Mouse (Mus musculus): ENCODE data around the gene Gm1527.
A peak's percentile ranks its signal among the peaks of the same experiment; 100 is the strongest.
"Not testable (repeated sequence)": the region's sequence is repeated elsewhere in the genome, so short reads cannot be mapped to it uniquely, and the experiment has no call there.

Gm1527 gene

DNA sequence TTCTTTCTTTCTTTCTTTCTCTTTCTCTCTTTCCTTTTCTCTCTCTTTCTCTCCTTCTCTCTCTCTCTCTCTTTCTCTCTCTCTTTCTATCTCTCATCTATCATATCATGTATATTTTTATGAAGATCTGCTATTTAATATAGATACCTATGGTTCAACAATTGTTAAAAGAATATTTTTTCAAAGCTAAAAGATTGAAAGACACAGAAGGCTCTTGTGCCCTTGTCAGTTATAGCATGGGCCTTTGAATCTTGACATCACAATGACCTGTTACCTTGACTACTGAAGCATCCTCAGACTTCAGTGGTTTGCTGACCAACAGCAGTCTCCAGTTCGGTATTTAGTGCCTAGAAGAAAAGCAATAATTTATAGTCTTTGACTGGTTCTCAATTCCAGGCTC, at the start of gene Gm1527:
TSS of gene Gm1527 (plus strand) at position 301 of the 400 bp plus-strand sequence.
- H3K4me3 ChIP-seq (replicated peaks; ENCODE audit: low read length) = no peak within 1 kb of the TSS
- TF ChIP-seq POU5F1 (IDR thresholded peaks at IDR 0.05; ENCODE audit: borderline replicate concordance, low read length) (no peak), NANOG (IDR thresholded peaks at IDR 0.05; ENCODE audit: borderline replicate concordance, low read length) (no peak), CTCF (conservative IDR thresholded peaks at IDR 0.05; ENCODE audit: low read length) (no peak)
- no peaks in the 10 kb centered on the region for H3K9me3 ChIP-seq (ENCODE audit: low read length)
- no peaks in the 10 kb centered on the region for H3K27me3 ChIP-seq (ENCODE audit: insufficient read depth, low read length)
- no peaks in the 10 kb centered on the region for H3K4me1 ChIP-seq (replicated peaks; ENCODE audit: low read depth, low read length)
- H3K36me3 ChIP-seq (ENCODE audit: insufficient read depth, low read length) = no peaks in the 10 kb centered on the region

DNA sequence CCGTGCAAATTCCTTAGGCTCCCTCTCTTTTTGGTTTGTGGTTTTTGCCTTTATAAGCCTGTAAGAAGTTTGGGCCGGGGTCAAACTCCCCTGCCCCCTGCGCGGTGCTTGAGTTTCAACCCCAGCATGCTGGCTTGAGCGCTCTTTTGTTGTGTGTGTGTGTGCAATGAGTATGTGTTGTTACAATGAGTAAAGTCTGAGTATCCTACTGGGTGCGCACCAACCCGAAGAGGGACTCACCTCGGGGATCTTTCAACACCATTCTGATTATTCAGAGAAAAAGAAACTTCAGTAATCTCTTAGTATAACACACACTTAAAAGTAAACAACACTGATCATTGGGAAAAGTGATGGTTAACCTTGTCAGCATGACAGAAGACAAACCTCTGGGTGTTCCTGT, 49.2 kb upstream of the Gm1527 start:
- TF ChIP-seq NANOG (IDR thresholded peaks at IDR 0.05; ENCODE audit: borderline replicate concordance, low read length) (no peak), CTCF (conservative IDR thresholded peaks at IDR 0.05; ENCODE audit: low read length) (no peak)
- Histone ChIP-seq H3K9me3 (ENCODE audit: low read length) (peaks cover 45% of the 10 kb centered on the region), H3K4me1 (replicated peaks; ENCODE audit: low read depth, low read length) (peaks cover 39% of the 10 kb centered on the region), H3K36me3 (ENCODE audit: insufficient read depth, low read length) (peaks cover 6% of the 10 kb centered on the region; the same call in 1 of the 2 replicates), H3K4me3 (replicated peaks; ENCODE audit: low read length) (0 out of 2 replicates have a peak overlapping the region, but pooled peaks have one; percentile 4), H3K27me3 (ENCODE audit: insufficient read depth, low read length) (no peaks in the 10 kb centered on the region)

DNA sequence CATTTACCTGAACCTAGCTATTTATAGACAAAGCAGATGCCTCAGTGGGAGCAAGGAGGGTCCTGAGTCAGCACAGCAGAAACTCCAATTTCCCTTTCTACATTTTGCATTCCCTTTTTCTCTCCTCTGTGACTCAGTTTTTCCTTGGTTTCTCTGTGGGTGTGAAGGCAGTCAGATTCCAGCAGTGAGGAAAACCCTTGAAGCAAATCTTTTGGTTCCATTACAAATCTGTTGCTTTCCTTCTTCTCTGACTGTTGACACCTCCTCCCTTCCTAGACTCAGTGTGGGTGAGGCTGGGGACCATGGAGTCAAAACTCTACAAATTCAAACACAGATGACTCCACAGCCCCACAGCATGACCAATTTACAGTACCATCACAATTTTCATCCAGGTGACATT, 45.3 kb upstream of the Gm1527 start:
- Histone ChIP-seq H3K4me3 (replicated peaks; ENCODE audit: low read length) (no peak overlapping the region), H3K4me1 (replicated peaks; ENCODE audit: low read depth, low read length) (peaks cover 21% of the 10 kb centered on the region), H3K36me3 (ENCODE audit: insufficient read depth, low read length) (no peaks in the 10 kb centered on the region), H3K27me3 (ENCODE audit: insufficient read depth, low read length) (no peaks in the 10 kb centered on the region), H3K9me3 (ENCODE audit: low read length) (peaks cover 40% of the 10 kb centered on the region)
- TF ChIP-seq NANOG (IDR thresholded peaks at IDR 0.05; ENCODE audit: borderline replicate concordance, low read length) = no peak
- TF ChIP-seq POU5F1 (IDR thresholded peaks at IDR 0.05; ENCODE audit: borderline replicate concordance, low read length) = no peak
- TF ChIP-seq CTCF (conservative IDR thresholded peaks at IDR 0.05; ENCODE audit: low read length) = no peak

DNA sequence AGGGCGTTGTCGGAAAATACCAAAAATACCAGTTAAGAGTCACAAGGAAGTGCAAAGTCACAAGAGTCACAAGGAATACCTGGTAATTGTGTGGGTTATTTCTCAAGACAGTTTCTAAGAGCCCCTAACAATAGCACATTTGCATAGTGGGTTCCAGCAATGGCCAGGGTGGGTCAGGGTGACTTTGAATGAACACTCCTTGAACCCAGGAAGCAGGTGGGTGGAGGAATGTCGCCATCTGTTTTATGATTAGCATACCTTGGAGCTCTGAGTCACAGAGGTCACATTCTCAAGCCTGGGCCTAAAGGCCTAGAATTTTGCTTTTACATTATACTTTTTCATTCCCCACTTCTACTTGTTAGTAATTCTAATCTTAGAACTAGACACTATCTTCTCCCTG, 40.2 kb upstream of the Gm1527 start:
- H3K27me3 ChIP-seq (ENCODE audit: insufficient read depth, low read length); H3K36me3 ChIP-seq (ENCODE audit: insufficient read depth, low read length); H3K4me1 ChIP-seq (replicated peaks; ENCODE audit: low read depth, low read length); H3K4me3 ChIP-seq (replicated peaks; ENCODE audit: low read length): not testable (repeated sequence)
- peaks cover 71% of the 10 kb centered on the region for H3K9me3 ChIP-seq (ENCODE audit: low read length)

DNA sequence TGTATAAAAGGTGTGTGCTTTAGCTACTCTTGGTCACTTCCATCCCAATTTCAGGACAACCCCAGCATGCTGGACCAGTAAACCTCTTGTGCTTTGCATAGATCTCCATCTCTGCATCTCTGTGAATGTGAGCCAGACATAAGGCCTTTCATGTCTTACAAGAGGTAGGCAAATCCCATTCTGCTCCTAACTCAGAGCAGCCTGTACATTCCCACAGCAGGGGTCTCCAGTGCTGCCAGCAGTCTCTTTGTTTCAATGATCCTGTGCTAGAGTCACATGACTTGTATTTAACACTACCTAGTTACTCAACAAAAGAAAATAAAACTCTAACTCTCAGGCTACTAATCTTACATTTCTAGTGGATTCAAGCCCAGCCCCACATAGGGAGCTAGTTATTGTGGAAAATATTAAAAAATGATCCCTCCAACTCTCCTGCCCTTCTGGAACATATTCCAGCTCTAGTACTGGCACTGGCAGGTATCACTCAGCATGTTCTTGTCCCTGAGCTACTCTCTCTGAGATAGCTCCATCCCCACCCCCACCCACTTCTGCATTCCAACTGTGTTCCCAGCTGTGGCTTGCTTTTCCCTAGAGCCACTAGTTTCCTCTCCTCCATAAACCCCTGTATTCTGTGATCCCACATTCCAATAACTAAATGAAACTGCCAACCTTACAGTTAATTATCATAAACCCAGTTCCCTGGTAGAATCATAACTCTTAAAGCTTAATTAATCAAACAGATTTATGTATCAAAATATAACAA, 32.6 kb upstream of the Gm1527 start:
- not testable (repeated sequence) for H3K4me1 ChIP-seq (replicated peaks; ENCODE audit: low read depth, low read length); H3K27me3 ChIP-seq (ENCODE audit: insufficient read depth, low read length); H3K36me3 ChIP-seq (ENCODE audit: insufficient read depth, low read length); H3K4me3 ChIP-seq (replicated peaks; ENCODE audit: low read length)
- peaks cover 31% of the 10 kb centered on the region for H3K9me3 ChIP-seq (ENCODE audit: low read length)

DNA sequence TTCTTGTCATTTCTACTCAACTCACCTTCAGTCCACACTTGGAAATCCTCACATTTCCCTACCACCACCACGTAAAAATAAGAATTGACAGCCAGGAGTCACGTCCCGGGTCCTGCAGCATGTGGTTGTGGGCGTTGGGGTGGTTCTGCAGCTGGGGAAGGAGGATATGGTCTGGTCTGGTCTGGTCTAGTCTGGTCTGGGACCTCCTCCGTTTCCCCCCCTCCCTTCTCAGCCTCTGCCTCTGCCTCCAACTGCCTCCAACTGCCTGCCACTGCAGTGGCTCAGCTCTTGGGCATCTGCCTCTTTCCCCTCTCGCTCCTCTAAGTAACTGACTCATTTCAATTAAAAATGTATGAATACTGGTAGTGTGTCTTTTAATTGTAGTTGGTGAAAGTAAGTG, 4.5 kb downstream of the Gm1527 start:
- not testable (repeated sequence) for H3K36me3 ChIP-seq (ENCODE audit: insufficient read depth, low read length); H3K4me1 ChIP-seq (replicated peaks; ENCODE audit: low read depth, low read length); H3K9me3 ChIP-seq (ENCODE audit: low read length); H3K4me3 ChIP-seq (replicated peaks; ENCODE audit: low read length); H3K27me3 ChIP-seq (ENCODE audit: insufficient read depth, low read length)

DNA sequence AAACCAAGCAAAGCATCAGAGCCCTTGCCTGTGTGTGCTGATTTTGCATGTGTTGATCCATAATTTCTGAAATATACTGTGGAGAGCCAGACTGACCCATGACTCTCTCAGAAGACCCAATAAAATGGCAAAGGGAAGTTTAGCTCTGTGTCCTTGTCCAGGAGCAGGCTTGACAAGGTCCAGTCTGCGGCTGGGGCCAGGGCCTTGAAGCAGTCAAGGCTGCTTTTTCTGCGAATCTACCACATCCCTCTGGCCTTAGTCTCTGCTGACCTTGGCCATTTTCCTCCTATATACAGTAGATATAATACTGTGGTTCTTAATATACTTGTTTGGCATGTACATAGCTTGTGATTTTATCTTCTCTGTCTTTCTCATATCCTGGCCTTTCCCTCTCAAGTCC, 73.5 kb downstream of the Gm1527 start:
- Histone ChIP-seq H3K4me3 (replicated peaks; ENCODE audit: low read length) (no peak overlapping the region), H3K27me3 (ENCODE audit: insufficient read depth, low read length) (no peaks in the 10 kb centered on the region), H3K36me3 (ENCODE audit: insufficient read depth, low read length) (no peaks in the 10 kb centered on the region), H3K9me3 (ENCODE audit: low read length) (peaks cover 6% of the 10 kb centered on the region), H3K4me1 (replicated peaks; ENCODE audit: low read depth, low read length) (peaks cover 6% of the 10 kb centered on the region)
- TF ChIP-seq CTCF (conservative IDR thresholded peaks at IDR 0.05; ENCODE audit: low read length) (no peak), POU5F1 (IDR thresholded peaks at IDR 0.05; ENCODE audit: borderline replicate concordance, low read length) (no peak), NANOG (IDR thresholded peaks at IDR 0.05; ENCODE audit: borderline replicate concordance, low read length) (no peak)

DNA sequence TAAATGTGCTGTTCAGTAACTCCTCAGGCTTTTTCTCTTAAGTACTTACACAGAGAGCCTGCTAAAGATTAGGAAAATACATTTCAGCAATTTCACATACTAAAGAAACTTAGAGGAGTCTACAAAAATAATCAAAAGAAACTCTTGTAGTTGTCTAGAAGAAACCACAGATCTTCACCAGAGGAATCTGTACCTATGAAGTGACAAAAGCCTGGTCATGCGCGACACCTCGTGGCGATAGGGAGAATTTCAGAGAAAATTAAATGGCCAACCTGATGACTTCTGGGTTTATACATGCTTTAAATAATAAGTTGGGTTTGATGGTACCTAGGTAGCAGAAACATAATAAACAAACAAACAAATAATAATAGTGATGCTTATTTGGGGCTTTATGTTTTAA, 76.4 kb downstream of the Gm1527 start:
- Histone ChIP-seq H3K27me3 (ENCODE audit: insufficient read depth, low read length) (no peaks in the 10 kb centered on the region), H3K36me3 (ENCODE audit: insufficient read depth, low read length) (no peaks in the 10 kb centered on the region), H3K4me1 (replicated peaks; ENCODE audit: low read depth, low read length) (peaks cover 6% of the 10 kb centered on the region), H3K4me3 (replicated peaks; ENCODE audit: low read length) (no peak overlapping the region), H3K9me3 (ENCODE audit: low read length) (peaks cover 2% of the 10 kb centered on the region)
- TF ChIP-seq NANOG (IDR thresholded peaks at IDR 0.05; ENCODE audit: borderline replicate concordance, low read length) = no peak
- peak; percentile 63 for TF ChIP-seq CTCF (conservative IDR thresholded peaks at IDR 0.05; ENCODE audit: low read length)

All from E14TG2a.4 (cell line).